Mouse (Mus musculus) layer of hippocampus, postnatal 25 days (tissue): ENCODE measurements around the gene C2cd2. TPM values are rescaled to one million over a fixed set of nuclear protein-coding genes. Genes with fewer than 3 reads are reported as not detected.

ENCODE experiments used
- DNase-seq, 2 experiments: peaks; one replicate each; pipeline ENCODE4 v3.0.0; 2022; ENCODE audit warnings: mixed read lengths in 2 of 2, low spot score in 1 of 2; ENCODE audit errors: extremely low spot score in 1 of 2
- microRNA-seq, 2 experiments: library from miRNA; unstranded; fragments of <30 nt; microRNA quantifications; one replicate each; pipeline ENCODE4 v1.2.0; 2021
- total RNA-seq, 2 experiments: library from RNA; stranded (reverse); gene quantifications; 2 replicates each; pipeline ENCODE4 v1.2.3; 2021

C2cd2 gene
- total RNA-seq, 2 experiments from 2014 or later: 17.6 to 17.7 TPM

DNA sequence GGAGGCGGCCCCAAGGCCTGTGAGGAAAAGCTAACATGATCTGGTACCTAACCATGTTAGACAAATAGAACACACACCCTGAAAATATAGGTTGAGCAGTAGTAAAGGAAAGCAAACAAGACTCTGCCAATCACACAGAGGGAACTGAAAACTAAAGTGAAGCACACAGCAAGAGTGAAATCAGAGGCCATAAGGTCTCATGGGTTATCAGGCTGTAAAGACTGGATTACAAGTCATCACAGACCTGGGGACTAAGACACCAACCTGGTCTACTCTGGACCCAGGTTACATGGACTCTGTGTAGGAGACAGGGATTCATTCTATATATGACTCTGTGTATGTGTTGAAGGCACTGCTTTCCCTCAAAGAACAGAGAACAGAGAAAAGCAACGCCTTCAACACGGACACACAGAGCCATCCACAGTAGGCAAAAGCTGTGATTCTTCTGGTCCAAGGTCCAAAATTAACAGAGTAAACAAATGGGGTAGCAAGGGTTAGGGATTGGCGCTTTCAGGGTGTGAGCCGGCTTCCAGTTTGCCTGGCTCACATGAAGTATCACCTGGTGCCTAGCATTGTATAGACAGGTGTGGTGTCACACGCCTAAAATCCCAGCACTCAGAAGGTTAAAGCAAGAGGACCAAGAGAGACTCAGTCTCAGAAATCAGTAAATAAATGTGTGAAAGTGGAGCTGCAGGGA is 138.9 kb downstream of the C2cd2 start:
- DNase-seq: no peak

DNA sequence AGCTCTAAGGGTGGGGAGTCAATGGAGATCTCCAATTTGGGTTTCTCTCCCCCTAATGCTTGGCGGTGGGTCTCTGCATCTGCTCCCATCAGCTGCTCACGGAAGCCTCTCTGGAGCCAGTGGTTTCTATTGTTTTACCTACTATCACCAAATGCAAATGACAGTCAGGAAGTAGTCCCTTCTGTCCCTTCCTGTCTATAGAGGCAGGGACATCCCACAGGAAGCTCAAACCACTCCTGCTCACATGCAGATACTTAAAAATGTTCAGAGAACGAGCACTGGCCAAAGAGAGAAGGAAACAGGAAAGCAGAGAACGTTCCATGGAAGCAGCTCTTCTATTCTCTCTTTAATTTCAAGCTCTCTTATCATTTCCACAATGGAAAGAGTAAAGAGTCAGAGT is 142.9 kb downstream of the C2cd2 start:
- no peak for DNase-seq

DNA sequence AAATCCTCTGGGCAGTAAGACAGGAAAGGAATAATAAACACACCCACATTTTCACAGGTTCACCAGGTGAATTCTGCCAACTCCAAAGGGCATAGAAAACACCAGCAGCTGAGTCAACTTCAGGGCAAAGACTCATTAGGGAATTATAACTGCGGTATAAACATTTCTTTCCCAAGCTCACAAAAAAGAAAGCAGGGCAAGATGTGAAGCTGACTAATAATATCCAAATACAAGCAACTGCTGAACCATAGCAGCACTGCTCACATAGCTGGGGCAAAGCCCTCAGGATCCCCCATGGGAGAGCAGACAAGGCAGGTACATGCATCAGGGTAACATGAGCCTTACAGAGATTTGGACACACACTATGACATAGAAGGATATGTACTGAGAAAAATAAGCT is 145.0 kb downstream of the C2cd2 start:
- DNase-seq: no peak

DNA sequence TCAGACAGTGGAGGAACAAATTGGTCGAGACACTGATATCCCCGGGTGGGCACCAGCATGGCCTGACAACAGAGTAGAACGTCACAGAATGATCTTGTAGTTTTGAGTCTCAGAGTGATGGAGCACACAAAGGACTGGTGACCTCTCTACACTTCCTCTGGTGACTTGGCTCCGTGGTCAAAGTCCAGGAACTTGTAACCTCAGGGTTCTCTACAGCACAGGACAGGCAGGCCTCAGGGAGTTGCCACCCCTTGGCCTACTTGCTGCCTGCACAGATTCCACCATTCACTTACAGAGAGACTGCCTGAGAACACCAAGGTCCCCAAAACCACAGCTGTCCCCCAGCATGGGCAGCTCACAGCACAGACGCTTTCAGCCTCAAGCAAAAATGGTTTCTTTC is 147.1 kb downstream of the C2cd2 start:
- no peak for DNase-seq

DNA sequence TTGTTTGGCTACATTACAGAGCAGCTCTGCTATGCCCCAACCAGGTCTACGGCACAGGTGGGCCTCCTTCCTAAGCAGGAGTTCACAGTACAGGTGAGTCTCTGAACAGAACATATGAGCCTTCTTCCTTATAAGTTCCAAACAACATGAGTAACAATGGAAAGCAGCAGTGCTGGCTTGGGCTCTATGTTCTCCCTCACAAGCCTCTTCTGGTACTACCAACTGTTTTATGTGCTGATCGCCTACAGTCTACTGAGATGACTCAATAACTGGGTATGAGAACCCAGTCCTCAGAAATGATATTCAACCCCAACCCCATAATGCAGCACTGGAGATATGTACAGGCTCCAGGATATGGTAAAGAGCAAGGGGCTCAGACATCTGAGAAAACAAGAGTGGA is 148.3 kb downstream of the C2cd2 start:
- no peak for DNase-seq

DNA sequence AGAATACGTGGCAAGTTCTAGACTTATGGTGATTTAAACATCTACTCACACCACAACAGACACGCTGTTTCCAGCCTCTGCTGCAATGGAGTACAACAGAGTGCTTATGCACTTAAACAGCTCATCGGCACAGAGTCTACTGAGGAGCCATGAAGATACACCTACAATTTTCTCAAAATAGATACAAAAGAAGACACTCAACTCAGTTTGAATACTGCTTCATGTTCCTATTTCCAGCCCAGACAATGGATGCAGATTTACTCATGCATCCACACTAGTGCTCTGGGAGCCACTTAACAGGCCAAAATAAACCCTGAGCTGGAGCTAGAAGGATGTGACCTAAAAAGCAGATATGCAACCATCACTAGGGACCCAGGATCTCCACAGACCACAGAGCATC is 153.5 kb downstream of the C2cd2 start:
- DNase-seq: no peak

DNA sequence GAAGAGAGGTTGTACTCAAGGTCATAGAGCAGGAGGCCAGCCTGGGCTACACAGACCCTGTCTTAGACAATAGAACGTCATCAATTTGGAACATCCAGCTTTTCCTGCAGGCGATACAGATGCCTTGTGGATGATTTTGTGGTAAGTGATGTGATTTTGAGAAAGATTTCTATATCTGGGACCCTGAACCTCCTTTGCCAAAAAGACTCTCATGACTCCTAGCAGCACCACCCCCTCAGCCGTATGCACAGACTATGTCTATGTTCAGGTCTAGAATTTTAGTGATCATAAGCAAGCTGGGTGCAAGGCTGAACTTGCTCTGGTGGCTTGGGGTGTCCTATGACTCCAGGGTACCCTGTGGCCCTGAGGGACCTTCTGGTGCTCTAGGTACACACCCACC is 156.8 kb downstream of the C2cd2 start:
- no peak for DNase-seq

Small RNA genes lying within 50 kb of the gene (microRNA-seq; reads per million reads assigned to microRNA genes)
- gene Mir6964: 0 reads per million in 2 experiments

Other genes starting within 250 kb of the C2cd2 start
- gene Ripk4, start 198.8 kb downstream of the C2cd2 start, total RNA-seq: under 1 TPM; 0.19 to 0.49 TPM
- 10 to 100 TPM; 19.1 to 22.5 TPM for gene Prdm15, start 110.7 kb downstream of the C2cd2 start, total RNA-seq
- 10 to 100 TPM; 21.6 to 28.1 TPM for gene Zbtb21, start within 50 bp of the C2cd2 start, total RNA-seq
- 10 to 100 TPM; 21.7 to 21.9 TPM for gene B230307C23Rik, start 34.7 kb upstream of the C2cd2 start, total RNA-seq
- gene A630089N07Rik, start 119.9 kb upstream of the C2cd2 start, total RNA-seq: 1 to 10 TPM; 6.6 to 7.3 TPM